Mouse (Mus musculus) limb, embryonic 12.5 days (tissue): Measurements from ENCODE around the gene Endod1. TPM values are rescaled to one million over a fixed set of nuclear protein-coding genes. Genes with fewer than 3 reads are reported as not detected.

Source experiments
- ATAC-seq: fragments of 200-750 bp; cut with Nextera tagmentation; 2 replicates; pipeline ENCODE4 v1.8.0; 2017; ENCODE audit warnings: low read depth, moderate TSS enrichment; ENCODE audit not compliant: insufficient number of reproducible peaks, insufficient read depth, low FRiP score, low TSS enrichment
- H3K27ac ChIP-seq: fragments of 300-500 bp; sonication (generic); 2 replicates; pipeline ENCODE4 v1.5.1; 2016; ENCODE audit warnings: mild to moderate bottlenecking, moderate library complexity
- H3K27me3 ChIP-seq: fragments of 300-500 bp; sonication (generic); 2 replicates; pipeline ENCODE4 v1.6.1; 2016; ENCODE audit warnings: mild to moderate bottlenecking, moderate library complexity
- H3K36me3 ChIP-seq: fragments of 300-500 bp; sonication (generic); 2 replicates; pipeline ENCODE4 v1.6.1; 2016; ENCODE audit warnings: mild to moderate bottlenecking, moderate library complexity
- H3K4me1 ChIP-seq: fragments of 300-500 bp; sonication (generic); replicated peaks from 2 replicates; pipeline ENCODE4 v1.6.1; 2016
- H3K4me2 ChIP-seq: fragments of 300-500 bp; sonication (generic); 2 replicates; pipeline ENCODE4 v1.6.1; 2016; ENCODE audit warnings: mild to moderate bottlenecking, moderate library complexity
- H3K4me3 ChIP-seq: fragments of 300-500 bp; sonication (generic); replicated peaks from 2 replicates; pipeline ENCODE4 v1.5.1; 2016; ENCODE audit warnings: mild to moderate bottlenecking
- H3K9ac ChIP-seq: fragments of 300-500 bp; sonication (generic); replicated peaks from 2 replicates; pipeline ENCODE4 v1.6.1; 2016; ENCODE audit warnings: mild to moderate bottlenecking, moderate library complexity
- H3K9me3 ChIP-seq: fragments of 300-500 bp; sonication (generic); 2 replicates; pipeline ENCODE4 v1.6.1; 2016; ENCODE audit warnings: mild to moderate bottlenecking, moderate library complexity
- WGBS: fragments of 180-500 bp; shearing (Covaris S2); methylation state at CpG from one replicate; pipeline ENCODE4 v1.1.7; 2016; 5-methylcytosine and 5-hydroxymethylcytosine counted together
- polyA plus RNA-seq: library from polyadenylated mRNA; unstranded; fragments of >200 nt; fragmentation: Nextera tagmentation; extraction: Ambion mirVana; gene quantifications from 2 replicates; pipeline ENCODE4 v1.2.1, GENCODE M21; 2016

The Endod1 gene
- polyA plus RNA-seq, 1 experiment from 2014 or later = 8.3 TPM

GRCm38 (mm10) chr9:14394956-14395561 is 13.8 kb upstream of the Endod1 start:
- WGBS = 54% methylated on average over 2 of the region's 2 CpGs
- no peak overlapping the region for H3K9ac ChIP-seq

DNA sequence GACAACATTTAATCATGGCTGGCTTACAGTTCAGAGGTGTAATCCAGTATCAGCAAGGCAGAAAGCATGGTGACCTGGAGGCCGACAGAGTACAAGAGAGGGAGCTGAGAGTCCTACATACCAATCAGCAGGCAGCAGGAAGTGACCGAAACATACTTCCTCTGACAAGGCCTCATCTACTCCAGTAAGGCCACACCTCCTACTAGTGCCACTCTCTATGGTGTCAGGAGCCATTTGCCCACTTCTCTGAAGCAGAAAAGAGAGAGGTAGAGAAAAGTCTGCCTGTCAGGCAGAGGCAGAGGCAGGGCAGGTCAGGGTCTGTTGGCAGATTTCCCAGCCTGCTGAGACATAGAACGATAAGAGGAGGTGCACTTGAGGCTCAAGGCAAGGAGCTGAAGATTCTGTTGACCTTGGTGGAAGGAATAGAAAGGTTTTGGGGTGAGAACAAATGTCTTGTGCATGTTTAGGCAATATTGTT is 10.6 kb upstream of the Endod1 start:
- Histone ChIP-seq H3K27ac (no peak overlapping the region), H3K27me3 (no peaks in the 10 kb centered on the region), H3K4me2 (no peak overlapping the region), H3K4me3 (no peak overlapping the region), H3K36me3 (no peaks in the 10 kb centered on the region), H3K4me1 (no peaks in the 10 kb centered on the region), H3K9me3 (no peaks in the 10 kb centered on the region), H3K9ac (no peak overlapping the region)
- ATAC-seq = no peak
- WGBS = 86% methylated on average over 3 of the region's 3 CpGs

More at GRCm38 (mm10) chr9:14394956-14395561, 13.8 kb upstream of the Endod1 start:
- Histone ChIP-seq H3K36me3 (no peaks in the 10 kb centered on the region), H3K27me3 (no peaks in the 10 kb centered on the region), H3K4me3 (no peak overlapping the region), H3K9me3 (no peaks in the 10 kb centered on the region), H3K4me2 (no peak overlapping the region), H3K4me1 (no peaks in the 10 kb centered on the region), H3K27ac (no peak overlapping the region)
- ATAC-seq = no peak

GRCm38 (mm10) chr9:14391286-14391685 is 10.0 kb upstream of the Endod1 start:
- 93% methylated on average over 9 of the region's 9 CpGs for WGBS
- ATAC-seq = no peak
- H3K27ac ChIP-seq = no peak overlapping the region

GRCm38 (mm10) chr9:14390278-14390677 is 9.0 kb upstream of the Endod1 start:
- 92% methylated on average over 1 of the region's 1 CpGs for WGBS
- no peaks in the 10 kb centered on the region for H3K4me1 ChIP-seq
- H3K27ac ChIP-seq = no peak overlapping the region
- no peaks in the 10 kb centered on the region for H3K9me3 ChIP-seq
- no peak for ATAC-seq
- no peaks in the 10 kb centered on the region for H3K36me3 ChIP-seq
- no peak overlapping the region for H3K4me2 ChIP-seq
- H3K4me3 ChIP-seq = no peak overlapping the region
- no peaks in the 10 kb centered on the region for H3K27me3 ChIP-seq
- H3K9ac ChIP-seq = no peak overlapping the region

More at GRCm38 (mm10) chr9:14391286-14391685, 10.0 kb upstream of the Endod1 start:
- H3K4me1 ChIP-seq = no peaks in the 10 kb centered on the region
- no peak overlapping the region for H3K4me3 ChIP-seq
- H3K36me3 ChIP-seq = no peaks in the 10 kb centered on the region
- H3K27me3 ChIP-seq = no peaks in the 10 kb centered on the region
- H3K9ac ChIP-seq = no peak overlapping the region
- no peaks in the 10 kb centered on the region for H3K9me3 ChIP-seq
- no peak overlapping the region for H3K4me2 ChIP-seq

- Histone ChIP-seq H3K27ac (no peak overlapping the region), H3K4me2 (no peak overlapping the region), H3K36me3 (no peaks in the 10 kb centered on the region), H3K27me3 (no peaks in the 10 kb centered on the region), H3K9me3 (no peaks in the 10 kb centered on the region), H3K9ac (no peak overlapping the region), H3K4me3 (no peak overlapping the region), H3K4me1 (no peaks in the 10 kb centered on the region)
- no peak for ATAC-seq
- WGBS = 78% methylated on average over 4 of the region's 4 CpGs
Observed at GRCm38 (mm10) chr9:14389050-14389621, 7.8 kb upstream of the Endod1 start.

- Histone ChIP-seq H3K27me3 (no peaks in the 10 kb centered on the region), H3K4me3 (no peak overlapping the region), H3K36me3 (no peaks in the 10 kb centered on the region), H3K9ac (no peak overlapping the region), H3K9me3 (no peaks in the 10 kb centered on the region), H3K27ac (no peak overlapping the region), H3K4me1 (no peaks in the 10 kb centered on the region), H3K4me2 (no peak overlapping the region)
- 93% methylated on average over 1 of the region's 1 CpGs for WGBS
- no peak for ATAC-seq
Observed at GRCm38 (mm10) chr9:14388001-14388400, 6.7 kb upstream of the Endod1 start.

- Histone ChIP-seq H3K36me3 (no peaks in the 10 kb centered on the region), H3K4me2 (no peak overlapping the region), H3K4me3 (no peak overlapping the region), H3K9me3 (no peaks in the 10 kb centered on the region), H3K4me1 (peaks cover 3% of the 10 kb centered on the region; the same call in 1 of the 2 replicates), H3K27ac (no peak overlapping the region), H3K9ac (no peak overlapping the region), H3K27me3 (no peaks in the 10 kb centered on the region)
- WGBS = 81% methylated on average over 9 of the region's 9 CpGs
- ATAC-seq = no peak
Observed at GRCm38 (mm10) chr9:14386831-14387230, 5.5 kb upstream of the Endod1 start.

GRCm38 (mm10) chr9:14385665-14386064 is 4.4 kb upstream of the Endod1 start:
- peaks cover 8% of the 10 kb centered on the region; the same call in 1 of the 2 replicates for H3K4me1 ChIP-seq
- no peak for ATAC-seq
- no peak overlapping the region for H3K27ac ChIP-seq
- H3K27me3 ChIP-seq = no peaks in the 10 kb centered on the region
- H3K9ac ChIP-seq = no peak overlapping the region
- H3K4me3 ChIP-seq = no peak overlapping the region
- no peak overlapping the region for H3K4me2 ChIP-seq
- 84% methylated on average over 8 of the region's 8 CpGs for WGBS
- no peaks in the 10 kb centered on the region for H3K9me3 ChIP-seq
- H3K36me3 ChIP-seq = no peaks in the 10 kb centered on the region

DNA sequence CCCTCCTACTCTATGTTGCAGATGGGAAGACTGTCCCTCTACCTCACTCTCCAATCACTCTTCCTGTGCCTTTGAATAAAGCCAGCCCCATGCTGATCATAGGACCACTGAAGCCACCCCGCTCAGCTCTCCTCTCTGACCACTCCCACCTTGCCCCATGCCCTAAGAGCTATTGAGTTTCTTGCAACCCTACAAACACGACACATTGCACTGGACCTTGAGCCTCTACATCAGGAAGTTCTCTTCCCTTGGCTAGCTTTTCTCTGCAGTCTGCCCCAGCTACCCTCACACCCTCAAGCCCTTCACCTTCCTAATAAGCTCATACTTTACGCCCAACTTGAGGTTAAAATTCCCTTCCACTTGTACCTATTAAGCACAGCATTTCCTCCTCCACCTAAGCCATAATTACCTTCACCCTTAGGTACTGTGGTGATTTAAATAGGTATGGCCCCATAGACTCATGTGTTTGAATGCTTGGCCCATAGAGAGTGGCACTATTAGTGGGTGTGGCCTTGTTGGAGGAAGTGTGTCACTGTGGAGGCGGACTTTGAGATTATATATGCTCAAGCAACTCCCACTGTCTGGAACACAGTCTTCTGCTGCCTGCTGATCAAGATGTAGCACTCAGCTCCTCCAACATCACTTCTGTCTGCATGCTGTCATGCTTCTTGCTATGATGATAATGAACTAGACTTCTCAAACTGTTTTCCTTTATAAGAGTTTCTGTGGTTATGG is 2.0 kb upstream of the Endod1 start:
- no peak overlapping the region for H3K27ac ChIP-seq
- H3K4me3 ChIP-seq = no peak overlapping the region
- H3K9me3 ChIP-seq = no peaks in the 10 kb centered on the region
- 83% methylated on average over 4 of the region's 4 CpGs for WGBS
- no peak overlapping the region for H3K9ac ChIP-seq
- peaks cover 14% of the 10 kb centered on the region; the same call in 1 of the 2 replicates for H3K27me3 ChIP-seq
- peaks cover 16% of the 10 kb centered on the region for H3K4me1 ChIP-seq
- ATAC-seq = no peak
- H3K36me3 ChIP-seq = no peaks in the 10 kb centered on the region
- H3K4me2 ChIP-seq = no peak overlapping the region

DNA sequence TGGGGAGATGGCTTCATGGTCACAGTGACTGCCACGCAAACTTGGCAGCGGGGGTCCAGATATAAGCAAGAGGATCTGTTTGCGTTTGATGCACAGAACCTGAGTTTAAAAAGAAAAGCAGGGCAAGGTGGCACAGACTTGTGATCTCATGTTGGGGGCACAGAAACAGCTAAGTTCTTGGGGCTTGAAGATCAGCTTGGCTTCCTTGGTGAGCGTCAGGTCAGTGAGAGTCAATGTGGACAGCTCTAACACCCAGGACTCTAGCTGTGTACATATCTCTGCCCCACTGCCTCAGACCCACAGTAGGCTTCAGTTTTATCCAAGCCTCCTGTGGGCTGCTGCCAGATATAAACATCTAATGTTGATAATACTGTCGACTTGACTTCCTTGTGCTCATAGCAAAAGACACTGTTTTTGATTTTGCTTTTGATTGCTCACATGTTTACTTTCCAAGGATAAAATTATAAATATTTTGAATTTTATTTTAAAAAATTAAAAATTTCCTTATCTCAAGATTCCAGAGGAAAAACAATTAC is 1.0 kb upstream of the Endod1 start:
- Histone ChIP-seq H3K4me1 (peaks cover 16% of the 10 kb centered on the region), H3K27me3 (peaks cover 14% of the 10 kb centered on the region; the same call in 1 of the 2 replicates), H3K9me3 (no peaks in the 10 kb centered on the region), H3K27ac (no peak overlapping the region), H3K9ac (no peak overlapping the region), H3K36me3 (no peaks in the 10 kb centered on the region), H3K4me3 (no peak overlapping the region), H3K4me2 (no peak overlapping the region)
- 73% methylated on average over 5 of the region's 5 CpGs for WGBS
- ATAC-seq = no peak
